In genomic region chr12:65074651-65075050, GRCm38 (mm10) we compare ENCODE assay signal across 7 mouse cellular contexts. TPM values are rescaled to one million over a fixed set of nuclear protein-coding genes. Genes with fewer than 3 reads are reported as not detected.
DNase-seq lines count a peak whose midpoint lies in the region; ATAC-seq and TF ChIP-seq lines count a peak whose summit lies in the region.

No protein-coding gene starts in this region.

- no peak for DNase-seq in lung, embryonic 14.5 days
- DNase-seq in lung, postnatal 4 days: no peak
- no peak for DNase-seq in embryonic facial prominence, embryonic 14.5 days (ENCODE audit: low spot score)
- DNase-seq in limb, embryonic 10.5 days (ENCODE audit: low spot score): no peak
- peak; percentile 8 for DNase-seq in retina, postnatal 1 day
- no peak for DNase-seq in testis, postnatal 14 days (ENCODE audit: low spot score)
- no peak for DNase-seq in layer of hippocampus, postnatal 36 days

- no peak for TF ChIP-seq CTCF in lung, embryonic 14.5 days (IDR thresholded peaks at IDR 0.05; ENCODE audit: low read depth)

- H3K9ac ChIP-seq in lung, embryonic 14.5 days: peak overlapping the region; percentile 88
- peak overlapping the region; percentile 93 for H3K9ac ChIP-seq in embryonic facial prominence, embryonic 14.5 days (ENCODE audit: low read depth, low read length)

- no peaks in the 10 kb centered on the region for H3K27me3 ChIP-seq in lung, embryonic 14.5 days (ENCODE audit: insufficient read depth, low read length)
- no peaks in the 10 kb centered on the region for H3K27me3 ChIP-seq in embryonic facial prominence, embryonic 14.5 days (replicated peaks; ENCODE audit: control insufficient read depth, insufficient read depth, low read length)
- H3K27me3 ChIP-seq in limb, embryonic 10.5 days (ENCODE audit: low read depth, poor library complexity, severe bottlenecking): no peaks in the 10 kb centered on the region

- WGBS in lung, embryonic 14.5 days: 32% methylated on average over 7 of the region's 7 CpGs
- 36% methylated on average over 7 of the region's 7 CpGs for WGBS in embryonic facial prominence, embryonic 14.5 days
- WGBS in limb, embryonic 10.5 days: 46% methylated on average over 7 of the region's 7 CpGs

- peak overlapping the region; percentile 82 for H3K4me2 ChIP-seq in lung, embryonic 14.5 days
- peak overlapping the region; percentile 87 for H3K4me2 ChIP-seq in embryonic facial prominence, embryonic 14.5 days (ENCODE audit: low read depth, low read length)

- ATAC-seq in lung, embryonic 14.5 days (ENCODE audit: insufficient read depth): no peak
- no peak for ATAC-seq in embryonic facial prominence, embryonic 14.5 days (ENCODE audit: low read depth)

- no peaks in the 10 kb centered on the region for H3K9me3 ChIP-seq in lung, embryonic 14.5 days (ENCODE audit: low read depth, low read length)
- H3K9me3 ChIP-seq in embryonic facial prominence, embryonic 14.5 days (ENCODE audit: control insufficient read depth, low read length): no peaks in the 10 kb centered on the region
- no peaks in the 10 kb centered on the region for H3K9me3 ChIP-seq in limb, embryonic 10.5 days (replicated peaks)

- H3K4me1 ChIP-seq in lung, embryonic 14.5 days (ENCODE audit: insufficient read depth): peaks cover 14% of the 10 kb centered on the region; the same call in 1 of the 2 replicates
- H3K4me1 ChIP-seq in embryonic facial prominence, embryonic 14.5 days (ENCODE audit: control insufficient read depth, insufficient read depth, low read length): peaks cover 18% of the 10 kb centered on the region
- peaks cover 25% of the 10 kb centered on the region for H3K4me1 ChIP-seq in limb, embryonic 10.5 days

- peak overlapping the region; percentile 83 for H3K4me3 ChIP-seq in lung, embryonic 14.5 days (ENCODE audit: low read depth, low read length)
- H3K4me3 ChIP-seq in embryonic facial prominence, embryonic 14.5 days (ENCODE audit: low read depth, low read length): peak overlapping the region; percentile 93
- peak overlapping the region; percentile 93 for H3K4me3 ChIP-seq in limb, embryonic 10.5 days

- H3K36me3 ChIP-seq in lung, embryonic 14.5 days (ENCODE audit: insufficient read depth): peaks cover 12% of the 10 kb centered on the region; the same call in 1 of the 2 replicates
- H3K36me3 ChIP-seq in embryonic facial prominence, embryonic 14.5 days (ENCODE audit: control insufficient read depth, insufficient read depth, low read length): no peaks in the 10 kb centered on the region
- peaks cover 28% of the 10 kb centered on the region for H3K36me3 ChIP-seq in limb, embryonic 10.5 days

- peak overlapping the region; percentile 26; the same call in 1 of the 2 replicates for H3K27ac ChIP-seq in lung, embryonic 14.5 days (ENCODE audit: low read depth)
- H3K27ac ChIP-seq in embryonic facial prominence, embryonic 14.5 days (replicated peaks; ENCODE audit: low read depth, low read length): peak overlapping the region; percentile 94
- peak overlapping the region; percentile 96 for H3K27ac ChIP-seq in limb, embryonic 10.5 days

RNA-seq across cellular contexts. Expression of gene Fancm, which starts 0.8 kb away (rescaled TPM):
- 12.0 and 17.6 TPM in 2 replicates for polyA plus RNA-seq in lung, embryonic 14.5 days (2014; fragmentation: Nextera tagmentation; extraction: Ambion mirVana)
- 7.4 and 10.0 TPM in 2 replicates for polyA plus RNA-seq in embryonic facial prominence, embryonic 14.5 days (2014; fragmentation: Nextera tagmentation; extraction: Ambion mirVana)
- 16.9 and 17.8 TPM in 2 replicates for polyA plus RNA-seq in limb, embryonic 10.5 days (2016; fragmentation: Nextera tagmentation; extraction: Ambion mirVana)
- total RNA-seq in layer of hippocampus, postnatal 36 days (2021): 10 to 100 TPM; 11.9 to 12.4 TPM

RNA-seq across cellular contexts. Expression of gene Fkbp3, which starts 0.8 kb away (rescaled TPM):
- 408 and 417 TPM in 2 replicates for polyA plus RNA-seq in lung, embryonic 14.5 days (2014; fragmentation: Nextera tagmentation; extraction: Ambion mirVana)
- 389 and 391 TPM in 2 replicates for polyA plus RNA-seq in embryonic facial prominence, embryonic 14.5 days (2014; fragmentation: Nextera tagmentation; extraction: Ambion mirVana)
- 645 and 699 TPM in 2 replicates for polyA plus RNA-seq in limb, embryonic 10.5 days (2016; fragmentation: Nextera tagmentation; extraction: Ambion mirVana)
- total RNA-seq in layer of hippocampus, postnatal 36 days (2021): 100 to 1,000 TPM; 149 to 157 TPM

RNA-seq across cellular contexts. Expression of gene Prpf39, which starts 38.5 kb away (rescaled TPM):
- polyA plus RNA-seq in lung, embryonic 14.5 days (2014; fragmentation: Nextera tagmentation; extraction: Ambion mirVana): 60.3 and 61.1 TPM in 2 replicates
- 47.3 and 50.6 TPM in 2 replicates for polyA plus RNA-seq in embryonic facial prominence, embryonic 14.5 days (2014; fragmentation: Nextera tagmentation; extraction: Ambion mirVana)
- 55.4 and 69.3 TPM in 2 replicates for polyA plus RNA-seq in limb, embryonic 10.5 days (2016; fragmentation: Nextera tagmentation; extraction: Ambion mirVana)
- total RNA-seq in layer of hippocampus, postnatal 36 days (2021): 10 to 100 TPM; 40.9 to 52.1 TPM

Comparison
In these comparisons a context has a peak if more than half of its experiments do, and no peak if none do; other contexts are left out.
1. H3K27ac ChIP-seq: peak in every context shown above with its lines; median percentile 96 in limb, embryonic 10.5 days; 94 in embryonic facial prominence, embryonic 14.5 days; 26 in lung, embryonic 14.5 days.